Mouse (Mus musculus) cerebellum, adult 18-20 months (tissue): ENCODE results near the gene Obscn.
A peak's percentile ranks its signal among the peaks of the same experiment; 100 is the strongest.
"Not testable (repeated sequence)": the region's sequence is repeated elsewhere in the genome, so short reads cannot be mapped to it uniquely, and the experiment has no call there.

Source experiments
- DNase-seq, 2 experiments: peaks; one replicate each; pipeline ENCODE4 v3.0.0; 2021

Obscn gene

DNA sequence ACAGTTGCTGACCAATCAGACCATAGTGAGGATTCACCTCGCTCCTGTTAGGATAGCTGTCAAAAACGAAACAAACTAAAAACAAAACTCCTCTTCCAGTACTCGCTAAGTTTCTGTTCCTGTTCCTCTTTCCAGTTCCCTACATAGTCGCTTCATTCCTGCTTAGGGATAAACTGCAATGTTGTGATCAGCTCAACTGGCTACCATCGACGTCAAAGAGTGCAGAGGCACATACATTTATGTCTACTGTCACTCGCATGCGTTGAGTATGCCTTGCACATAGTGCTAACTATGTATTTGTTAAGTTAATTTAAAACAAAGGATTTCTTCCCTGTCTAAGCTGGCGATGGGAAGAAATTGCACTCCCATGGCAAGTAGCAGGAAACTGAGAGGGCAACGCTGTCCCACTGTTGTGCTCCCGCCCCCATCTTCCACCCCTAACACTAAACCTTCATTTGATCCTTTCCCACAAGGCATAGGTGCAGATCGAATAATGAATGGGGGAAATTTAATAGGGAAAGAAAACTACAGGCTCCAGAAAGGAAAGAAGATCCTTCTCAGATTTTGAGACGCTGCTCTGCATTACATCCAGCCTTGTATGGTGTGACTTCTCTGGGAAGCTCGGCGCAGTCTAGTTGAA is 176.9 kb downstream of the Obscn start:
- DNase-seq = no peak

DNA sequence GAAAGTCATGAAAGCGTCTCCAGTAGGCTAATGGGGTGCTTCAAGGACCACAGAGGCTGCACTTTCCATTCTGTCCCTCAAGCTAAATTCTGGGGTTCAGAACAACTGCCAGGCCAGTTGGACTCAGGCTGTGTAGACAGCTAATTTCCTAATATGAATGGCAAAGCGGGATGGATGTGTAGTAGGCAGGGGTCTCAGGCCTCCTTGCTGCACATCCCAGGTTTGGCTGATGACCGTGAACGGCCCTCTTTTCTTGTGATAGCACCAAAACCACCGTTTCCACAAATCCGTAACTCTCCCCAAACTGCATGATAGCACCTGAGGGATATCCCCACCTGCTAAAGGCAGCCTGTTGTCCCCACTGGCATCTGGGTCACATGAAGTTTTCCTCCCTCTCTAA is 177.7 kb downstream of the Obscn start:
- no peak for DNase-seq

DNA sequence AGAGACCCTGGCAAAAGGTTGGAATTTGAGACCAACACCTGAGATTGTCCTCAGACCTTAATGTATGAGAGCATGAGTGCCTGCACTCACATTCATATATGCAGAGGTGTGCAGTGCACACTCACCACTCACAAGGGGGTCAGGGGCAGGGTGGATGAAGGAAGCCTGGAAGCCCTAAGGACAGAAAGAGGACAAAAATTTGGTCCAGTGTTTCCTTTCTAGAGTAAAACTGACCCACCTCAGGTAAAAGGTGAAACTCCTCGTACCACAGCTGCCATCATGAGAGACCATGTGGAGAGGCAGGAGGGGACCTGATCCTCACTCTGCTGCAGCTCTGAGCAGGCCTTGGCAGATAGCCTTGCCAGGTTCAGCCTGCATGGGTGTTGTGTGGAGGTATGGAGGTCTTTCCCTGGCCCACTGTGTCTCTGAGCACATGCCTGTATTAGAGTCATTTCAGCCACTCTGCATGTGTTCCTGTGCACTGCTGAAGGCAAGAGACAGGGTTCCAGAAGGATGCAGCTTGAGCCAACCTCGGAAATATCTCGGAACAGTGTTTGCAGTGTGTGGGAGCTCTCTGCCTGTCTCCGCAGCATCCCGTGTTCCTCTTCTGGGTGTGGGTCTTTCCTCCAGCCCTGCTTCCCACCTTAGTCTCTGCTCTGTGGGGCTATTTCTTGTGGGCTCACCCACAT is 178.8 kb downstream of the Obscn start:
- peak; percentile 41 to 47 for DNase-seq

DNA sequence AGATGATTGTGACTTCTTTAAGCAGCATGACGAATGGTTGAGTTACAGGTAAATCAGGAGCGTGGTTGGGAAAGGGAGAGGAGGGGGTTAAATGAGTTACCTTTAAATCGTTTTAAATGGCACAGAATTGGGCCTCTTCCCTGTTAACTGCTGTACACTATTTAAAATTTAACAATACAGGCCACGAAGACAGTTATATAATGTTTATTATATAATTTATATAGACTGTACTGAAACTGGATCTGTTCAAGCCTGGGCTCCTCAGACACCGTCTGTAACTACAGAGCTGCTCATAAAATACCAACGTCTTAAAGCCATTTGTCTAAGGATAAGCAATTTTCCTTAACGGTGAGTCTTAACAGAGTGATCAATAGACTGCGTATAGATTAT is 180.3 kb downstream of the Obscn start:
- DNase-seq = no peak

DNA sequence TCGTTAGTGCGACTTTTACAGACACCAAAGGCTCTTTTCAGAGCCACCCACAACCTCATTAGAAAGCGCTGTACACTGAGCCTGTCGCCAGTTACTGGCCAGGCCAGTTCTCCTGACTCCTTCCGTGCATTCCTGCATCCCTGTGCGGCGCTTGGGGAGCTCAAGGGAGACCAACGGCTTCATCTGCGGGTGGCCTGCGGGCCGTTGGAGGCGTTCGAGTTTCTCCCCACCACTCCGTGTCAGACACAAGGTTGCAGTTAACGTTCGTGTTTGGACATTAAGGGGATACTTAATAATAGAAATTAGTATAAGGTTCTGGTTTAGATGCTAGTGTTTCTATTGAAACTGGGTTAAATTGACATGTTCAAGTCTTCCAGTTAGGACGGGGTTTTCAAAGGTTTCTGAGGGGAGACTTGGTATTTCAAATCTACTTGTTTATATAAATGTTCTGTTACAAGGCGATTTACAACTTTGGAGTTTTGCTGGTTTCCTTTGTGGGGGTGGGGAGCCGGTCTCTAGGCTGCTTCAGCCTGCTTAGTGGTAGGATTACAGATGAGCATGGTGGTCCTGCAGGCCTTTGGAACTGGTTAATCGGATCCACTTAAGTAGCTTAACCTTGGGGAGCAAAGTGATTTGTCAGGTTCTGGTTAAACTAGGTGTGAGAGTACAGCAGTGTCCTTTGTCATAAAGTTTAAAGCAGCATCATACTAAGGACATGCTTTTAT is 180.9 kb downstream of the Obscn start:
- peak in 1 of 2 experiments; percentile 46 for DNase-seq

DNA sequence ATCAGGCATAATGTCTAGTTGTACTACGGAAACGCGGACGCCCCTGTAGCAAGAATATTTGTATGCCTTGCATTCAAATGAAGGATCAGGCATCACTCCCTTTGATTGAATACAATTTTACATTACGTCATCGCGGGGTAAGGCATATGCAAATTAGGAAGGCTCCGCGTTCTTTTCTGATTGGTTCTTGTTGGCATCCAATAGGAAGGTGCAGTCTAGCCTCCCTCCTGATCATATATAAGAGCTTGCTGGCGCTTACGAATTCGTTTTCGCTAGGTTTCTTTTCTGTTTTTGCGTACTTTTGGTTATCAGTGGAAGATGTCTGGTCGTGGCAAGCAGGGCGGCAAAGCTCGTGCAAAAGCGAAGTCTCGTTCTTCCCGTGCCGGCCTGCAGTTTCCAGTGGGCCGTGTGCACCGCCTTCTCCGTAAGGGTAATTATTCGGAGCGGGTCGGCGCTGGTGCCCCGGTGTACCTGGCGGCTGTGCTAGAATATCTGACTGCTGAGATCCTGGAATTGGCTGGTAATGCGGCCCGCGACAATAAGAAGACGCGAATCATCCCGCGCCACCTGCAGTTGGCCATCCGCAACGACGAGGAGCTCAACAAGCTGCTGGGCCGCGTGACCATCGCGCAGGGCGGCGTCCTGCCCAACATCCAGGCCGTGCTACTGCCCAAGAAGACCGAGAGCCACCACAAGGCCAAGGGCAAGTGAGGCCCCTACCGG is 181.6 kb downstream of the Obscn start, which contains the start of the genes Hist3h2a and Trim17:
TSS of gene Hist3h2a (plus strand) at position 266 of the 723 bp plus-strand sequence.
TSS of gene Trim17 (plus strand) at position 266 of the 723 bp plus-strand sequence.
- peak; percentile 88 to 89 for DNase-seq

DNA sequence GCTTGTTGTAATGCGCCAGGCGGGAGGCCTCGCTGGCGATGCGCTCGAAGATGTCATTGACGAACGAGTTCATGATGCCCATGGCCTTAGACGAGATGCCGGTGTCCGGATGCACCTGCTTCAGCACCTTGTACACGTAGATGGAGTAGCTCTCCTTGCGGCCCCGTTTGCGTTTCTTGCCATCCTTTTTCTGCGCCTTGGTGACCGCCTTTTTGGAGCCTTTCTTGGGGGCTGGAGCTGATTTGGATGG is 182.1 kb downstream of the Obscn start:
- not testable (repeated sequence) for DNase-seq

DNA sequence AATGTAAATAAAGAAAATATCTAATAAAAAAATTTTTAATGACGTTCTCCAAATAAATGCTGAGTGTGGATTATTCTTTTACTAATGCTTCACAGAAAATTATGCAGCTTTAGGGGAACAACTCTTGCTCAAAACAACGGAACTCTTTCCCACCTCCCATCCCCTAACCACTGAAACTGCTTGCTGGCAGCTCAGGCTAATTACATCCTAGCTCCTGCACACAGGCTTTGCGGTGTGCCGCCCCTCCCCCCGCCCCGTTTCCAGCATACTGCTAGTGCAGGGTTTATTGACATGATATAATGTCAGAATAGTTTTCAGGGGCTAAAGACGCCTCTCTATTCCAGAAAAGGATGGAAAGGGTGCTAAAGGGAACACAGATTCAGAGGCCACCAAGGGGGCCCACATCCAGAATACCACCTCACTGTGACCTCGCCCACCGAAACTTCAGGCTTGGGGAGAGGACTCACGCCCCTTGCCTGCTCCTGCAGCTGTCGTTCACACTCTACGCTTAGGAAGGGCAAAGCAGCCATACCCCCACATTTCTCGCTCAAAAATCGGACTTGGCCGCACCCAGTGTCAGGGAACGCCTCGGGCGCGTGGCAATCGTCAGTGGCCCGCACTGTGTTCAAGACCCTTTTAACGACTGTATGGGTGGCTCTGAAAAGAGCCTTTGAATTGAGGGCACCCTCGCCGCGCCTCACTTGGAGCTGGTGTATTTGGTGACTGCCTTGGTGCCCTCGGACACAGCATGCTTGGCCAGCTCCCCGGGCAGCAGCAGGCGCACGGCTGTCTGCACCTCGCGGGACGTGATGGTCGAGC is 182.6 kb downstream of the Obscn start:
- peak in 1 of 2 experiments; percentile 36 for DNase-seq

DNA sequence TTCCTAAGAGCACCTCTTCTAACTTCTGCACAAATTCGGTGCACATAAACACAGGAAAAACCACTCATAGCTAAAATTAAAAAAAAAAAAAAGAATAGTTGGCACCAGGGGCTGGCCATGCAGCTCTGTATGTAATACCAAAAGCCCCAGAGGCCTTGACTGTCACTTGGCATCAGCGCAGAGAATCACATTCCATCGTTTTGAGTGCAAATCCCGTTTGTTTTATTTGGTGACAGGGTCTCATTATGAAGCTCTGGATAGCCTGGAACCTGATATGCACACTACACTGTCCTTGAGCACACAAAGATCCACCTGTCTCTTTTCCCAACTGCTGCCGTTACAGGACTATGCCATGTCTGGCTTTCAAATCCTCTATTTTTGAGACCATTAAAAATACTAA is 185.0 kb downstream of the Obscn start:
- no peak for DNase-seq

DNA sequence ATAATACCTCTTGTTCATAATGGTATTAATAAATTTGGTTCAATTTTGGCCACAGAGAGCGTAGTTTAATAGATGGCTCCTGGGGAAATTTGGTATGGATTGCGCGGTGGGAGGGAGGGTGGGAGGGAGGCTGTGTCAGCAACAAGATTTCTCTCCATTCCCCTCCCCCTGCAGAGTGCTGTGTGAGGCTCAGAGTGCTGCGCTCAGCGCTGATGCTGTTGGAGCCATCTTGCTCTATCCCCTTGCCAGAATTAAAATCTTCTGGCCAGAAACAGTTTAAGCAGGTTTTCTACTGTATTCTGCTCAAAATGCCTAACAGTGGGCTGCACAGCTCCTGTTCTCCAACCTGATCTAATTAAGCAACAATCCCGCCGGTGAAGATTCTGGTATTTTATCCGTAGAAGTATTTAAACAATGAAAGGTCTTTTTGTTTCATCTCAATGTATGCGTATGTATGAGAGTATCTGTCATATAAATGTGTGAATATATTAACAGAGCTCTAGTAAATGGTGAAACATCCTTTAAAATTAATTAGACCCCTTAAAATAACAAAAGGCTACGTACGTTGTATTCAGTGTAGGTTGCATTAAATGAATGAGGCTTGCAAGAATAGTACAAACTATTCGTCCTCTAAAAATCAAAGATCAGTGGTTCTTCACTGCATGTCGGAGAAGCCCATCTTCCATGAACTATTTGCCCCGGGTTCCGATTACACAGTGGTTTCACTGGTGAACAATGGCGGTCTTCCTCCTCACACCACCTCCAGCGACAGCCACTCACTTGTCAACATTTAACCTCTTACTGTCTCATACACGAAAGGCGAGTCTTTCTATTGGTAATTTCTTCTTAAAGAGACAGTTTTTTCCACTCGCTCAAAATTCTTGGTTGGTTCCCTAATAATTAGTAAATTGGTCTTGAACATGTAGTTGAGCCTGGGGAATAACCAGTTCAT is 186.4 kb downstream of the Obscn start:
- peak; percentile 76 to 84 for DNase-seq

DNA sequence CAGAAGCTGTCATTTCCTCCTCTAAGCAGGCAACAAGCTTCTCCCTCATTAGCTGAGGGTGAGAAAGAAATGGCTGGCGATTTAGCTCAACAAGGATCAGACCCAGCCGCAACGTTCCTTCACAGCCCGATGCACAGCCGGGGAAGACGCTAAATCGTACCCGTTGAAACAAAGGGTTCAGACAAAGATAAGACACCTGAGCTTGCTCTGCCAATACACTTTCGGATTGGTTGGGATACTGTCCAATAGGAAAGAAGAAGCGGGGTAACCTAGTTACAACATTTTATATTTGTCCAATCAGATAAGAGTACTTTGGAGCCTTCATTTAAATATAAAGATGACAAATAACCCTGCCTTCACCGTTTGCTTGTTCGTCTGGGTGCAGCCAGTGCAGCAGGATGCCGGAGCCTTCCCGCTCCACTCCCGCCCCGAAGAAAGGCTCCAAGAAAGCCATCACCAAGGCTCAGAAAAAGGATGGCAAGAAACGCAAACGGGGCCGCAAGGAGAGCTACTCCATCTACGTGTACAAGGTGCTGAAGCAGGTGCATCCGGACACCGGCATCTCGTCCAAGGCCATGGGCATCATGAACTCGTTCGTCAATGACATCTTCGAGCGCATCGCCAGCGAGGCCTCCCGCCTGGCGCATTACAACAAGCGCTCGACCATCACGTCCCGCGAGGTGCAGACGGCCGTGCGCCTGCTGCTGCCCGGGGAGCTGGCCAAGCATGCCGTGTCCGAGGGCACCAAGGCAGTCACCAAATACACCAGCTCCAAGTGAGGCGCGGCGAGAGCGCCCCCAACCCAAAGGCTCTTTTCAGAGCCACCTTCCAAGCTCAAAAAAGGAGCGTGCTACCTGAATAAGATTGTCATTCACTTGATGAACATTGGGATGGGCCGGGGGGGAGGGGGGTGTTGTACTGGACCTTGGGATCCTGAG is 187.4 kb downstream of the Obscn start, which contains the start of gene Hist3h2ba:
TSS of gene Hist3h2ba (plus strand) at position 379 of the 938 bp plus-strand sequence.
- DNase-seq = peak; percentile 88 to 89

DNA sequence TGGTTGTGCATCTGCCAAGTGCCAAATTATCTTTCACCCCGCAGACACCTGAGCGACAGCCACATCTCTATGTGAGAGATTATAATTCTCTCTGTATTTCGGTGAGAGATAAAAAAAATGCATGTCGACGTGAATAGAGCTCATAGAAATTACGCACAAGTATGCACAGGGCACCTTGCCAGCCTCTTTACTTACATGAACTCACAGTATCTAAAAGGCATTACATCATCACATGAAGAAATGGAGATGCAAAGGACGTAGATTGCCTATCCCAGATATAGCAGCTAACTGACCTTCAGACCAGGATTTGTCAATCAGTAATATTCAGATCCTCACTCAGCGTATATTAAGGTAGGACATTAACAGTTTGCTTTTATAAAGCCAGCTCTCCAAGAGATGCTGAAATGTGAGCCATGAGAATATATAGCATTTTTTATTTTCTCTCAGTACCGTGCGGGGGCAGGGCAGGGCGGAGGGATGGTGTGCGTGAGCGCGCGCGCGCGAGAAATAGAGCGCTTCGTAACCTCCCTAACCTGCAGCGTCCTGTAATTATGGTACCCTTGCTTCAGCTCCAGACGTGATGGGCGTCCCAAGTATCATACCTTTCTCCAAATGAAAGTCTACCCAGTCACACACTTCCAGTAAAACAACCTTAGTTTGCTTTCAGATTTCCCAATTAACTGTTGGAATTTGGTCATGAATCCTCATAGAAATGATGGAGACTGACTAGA is 188.2 kb downstream of the Obscn start:
- DNase-seq = peak; percentile 76 to 83

DNA sequence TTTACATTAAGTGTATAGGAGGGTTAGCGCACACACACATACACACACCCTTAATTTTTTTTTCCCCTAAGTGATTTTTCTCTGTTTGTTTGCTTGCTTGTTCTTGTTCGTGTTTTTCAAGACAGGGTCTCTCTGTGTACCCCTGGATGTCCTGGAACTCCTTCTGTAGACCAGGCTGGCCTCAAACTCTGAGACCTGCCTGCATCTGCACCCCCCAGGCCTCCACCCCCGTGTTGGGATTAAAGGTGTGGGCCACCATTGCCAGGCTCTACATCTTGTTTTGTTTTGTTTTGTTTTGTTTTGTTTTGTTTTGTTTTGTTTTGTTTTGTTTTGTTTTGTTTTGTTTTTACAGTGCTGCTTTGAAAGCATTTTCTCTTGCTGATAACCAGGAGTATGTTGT is 188.9 kb downstream of the Obscn start:
- peak in 1 of 2 experiments; percentile 32 for DNase-seq
